Mouse (Mus musculus) neural tube, embryonic 12.5 days (tissue): Measurements from ENCODE around the gene Bms1. TPM values are rescaled to one million over a fixed set of nuclear protein-coding genes. Genes with fewer than 3 reads are reported as not detected.

ENCODE experiments used
- ATAC-seq: fragments of 200-750 bp; cut with Nextera tagmentation; 2 replicates; pipeline ENCODE4 v1.8.0; 2017; ENCODE audit warnings: low read depth, mild to moderate bottlenecking, moderate TSS enrichment, moderate library complexity; ENCODE audit not compliant: low FRiP score
- H3K27ac ChIP-seq: fragments of 300-500 bp; sonication (generic); 2 replicates; pipeline ENCODE4 v1.5.1; 2016
- H3K27me3 ChIP-seq: fragments of 300-500 bp; sonication (generic); replicated peaks from 2 replicates; pipeline ENCODE4 v1.6.1; 2016; ENCODE audit warnings: mild to moderate bottlenecking
- H3K36me3 ChIP-seq: fragments of 300-500 bp; sonication (generic); 2 replicates; pipeline ENCODE4 v1.6.1; 2016; ENCODE audit warnings: mild to moderate bottlenecking
- H3K4me1 ChIP-seq: fragments of 300-500 bp; sonication (generic); 2 replicates; pipeline ENCODE4 v1.6.1; 2016
- H3K4me2 ChIP-seq: fragments of 300-500 bp; sonication (generic); replicated peaks from 2 replicates; pipeline ENCODE4 v1.6.1; 2016; ENCODE audit warnings: mild to moderate bottlenecking
- H3K4me3 ChIP-seq: fragments of 300-500 bp; sonication (generic); 2 replicates; pipeline ENCODE4 v1.5.1; 2016
- H3K9ac ChIP-seq: fragments of 300-500 bp; sonication (generic); 2 replicates; pipeline ENCODE4 v1.6.1; 2016; ENCODE audit warnings: mild to moderate bottlenecking
- H3K9me3 ChIP-seq: fragments of 300-500 bp; sonication (generic); 2 replicates; pipeline ENCODE4 v1.6.1; 2016; ENCODE audit warnings: mild to moderate bottlenecking
- WGBS: fragments of 180-500 bp; shearing (Covaris S2); methylation state at CpG from one replicate; pipeline ENCODE4 v1.1.7; 2016; 5-methylcytosine and 5-hydroxymethylcytosine counted together
- microRNA-seq: library from miRNA; unstranded; fragments of <30 nt; microRNA quantifications from one replicate; pipeline ENCODE4, GENCODE M21; 2017
- polyA plus RNA-seq: library from polyadenylated mRNA; unstranded; fragments of >200 nt; fragmentation: Nextera tagmentation; extraction: Ambion mirVana; gene quantifications from 2 replicates; pipeline ENCODE4 v1.2.1, GENCODE M21; 2016

Gene Bms1
- polyA plus RNA-seq, 1 experiment from 2014 or later: 37.6 TPM

GRCm38 (mm10) chr6:118348186-118348585, 71.1 kb downstream of the Bms1 start:
- no peak for ATAC-seq
- Histone ChIP-seq H3K4me2 (no peak overlapping the region), H3K27me3 (no peaks in the 10 kb centered on the region), H3K9ac (no peak overlapping the region), H3K9me3 (no peaks in the 10 kb centered on the region), H3K36me3 (no peaks in the 10 kb centered on the region), H3K4me3 (no peak overlapping the region), H3K4me1 (no peaks in the 10 kb centered on the region), H3K27ac (no peak overlapping the region)
- WGBS: 75% methylated on average over 3 of the region's 3 CpGs

GRCm38 (mm10) chr6:118347291-118347690, 72.0 kb downstream of the Bms1 start:
- H3K9me3 ChIP-seq: no peaks in the 10 kb centered on the region
- 90% methylated on average over 8 of the region's 8 CpGs for WGBS
- no peaks in the 10 kb centered on the region for H3K36me3 ChIP-seq
- no peak for ATAC-seq
- no peak overlapping the region for H3K4me3 ChIP-seq
- no peaks in the 10 kb centered on the region for H3K27me3 ChIP-seq
- no peaks in the 10 kb centered on the region for H3K4me1 ChIP-seq
- H3K9ac ChIP-seq: no peak overlapping the region
- H3K27ac ChIP-seq: no peak overlapping the region
- no peak overlapping the region for H3K4me2 ChIP-seq

GRCm38 (mm10) chr6:118341861-118342485, 77.3 kb downstream of the Bms1 start:
- Histone ChIP-seq H3K4me2 (no peak overlapping the region), H3K4me3 (no peak overlapping the region), H3K9ac (no peak overlapping the region), H3K4me1 (no peaks in the 10 kb centered on the region), H3K36me3 (no peaks in the 10 kb centered on the region), H3K27ac (no peak overlapping the region), H3K9me3 (no peaks in the 10 kb centered on the region), H3K27me3 (no peaks in the 10 kb centered on the region)
- 89% methylated on average over 11 of the region's 11 CpGs for WGBS
- ATAC-seq: no peak

- ATAC-seq: no peak
- no peaks in the 10 kb centered on the region for H3K9me3 ChIP-seq
- no peak overlapping the region for H3K27ac ChIP-seq
- WGBS: 84% methylated on average over 5 of the region's 5 CpGs
- no peak overlapping the region for H3K4me3 ChIP-seq
- no peaks in the 10 kb centered on the region for H3K27me3 ChIP-seq
- H3K36me3 ChIP-seq: no peaks in the 10 kb centered on the region
- H3K4me1 ChIP-seq: no peaks in the 10 kb centered on the region
- no peak overlapping the region for H3K4me2 ChIP-seq
- no peak overlapping the region for H3K9ac ChIP-seq
Measured at GRCm38 (mm10) chr6:118337660-118338059, 81.6 kb downstream of the Bms1 start.

GRCm38 (mm10) chr6:118336541-118337480, 82.5 kb downstream of the Bms1 start:
- Histone ChIP-seq H3K9ac (no peak overlapping the region), H3K36me3 (no peaks in the 10 kb centered on the region), H3K27me3 (no peaks in the 10 kb centered on the region), H3K27ac (no peak overlapping the region), H3K4me3 (no peak overlapping the region), H3K4me1 (no peaks in the 10 kb centered on the region), H3K4me2 (no peak overlapping the region), H3K9me3 (no peaks in the 10 kb centered on the region)
- ATAC-seq: no peak
- 71% methylated on average over 14 of the region's 14 CpGs for WGBS

- H3K27ac ChIP-seq: no peak overlapping the region
- no peaks in the 10 kb centered on the region for H3K9me3 ChIP-seq
- 70% methylated on average over 5 of the region's 5 CpGs for WGBS
- no peak overlapping the region for H3K4me2 ChIP-seq
- no peaks in the 10 kb centered on the region for H3K27me3 ChIP-seq
- H3K9ac ChIP-seq: no peak overlapping the region
- no peak overlapping the region for H3K4me3 ChIP-seq
- no peaks in the 10 kb centered on the region for H3K36me3 ChIP-seq
- ATAC-seq: no peak
- H3K4me1 ChIP-seq: no peaks in the 10 kb centered on the region
Measured at GRCm38 (mm10) chr6:118335934-118336450, 83.3 kb downstream of the Bms1 start.

GRCm38 (mm10) chr6:118333861-118334260, 85.4 kb downstream of the Bms1 start:
- Histone ChIP-seq H3K36me3 (no peaks in the 10 kb centered on the region), H3K27ac (no peak overlapping the region), H3K4me1 (no peaks in the 10 kb centered on the region), H3K4me3 (no peak overlapping the region), H3K27me3 (no peaks in the 10 kb centered on the region), H3K4me2 (no peak overlapping the region), H3K9ac (no peak overlapping the region), H3K9me3 (no peaks in the 10 kb centered on the region)
- WGBS: 90% methylated on average over 9 of the region's 9 CpGs
- no peak for ATAC-seq

Small RNA genes within 50 kb of the gene (microRNA-seq; reads per million reads assigned to microRNA genes)
- gene Gm25953: not detected

Other genes starting within 250 kb of the Bms1 start
- 15.9 and 18.8 TPM in 2 replicates for gene Ret, start 221.8 kb downstream of the Bms1 start, polyA plus RNA-seq
- 13.0 and 15.1 TPM in 2 replicates for gene Zfp248, start 36.1 kb upstream of the Bms1 start, polyA plus RNA-seq
- gene Zfp9, start 59.8 kb upstream of the Bms1 start, polyA plus RNA-seq: 10.7 and 10.9 TPM in 2 replicates
- gene Ankrd26, start 142.8 kb upstream of the Bms1 start, polyA plus RNA-seq: 15.5 and 17.1 TPM in 2 replicates